In genomic region chr3:100438461-100439002, GRCm38 (mm10) we compare ENCODE assay signal across 9 mouse cellular contexts. TPM values are rescaled to one million over a fixed set of nuclear protein-coding genes. Genes with fewer than 3 reads are reported as not detected.
DNase-seq lines count a peak whose midpoint lies in the region; ATAC-seq and TF ChIP-seq lines count a peak whose summit lies in the region.
"Had no signal": no experiment of that assay in that cellular context is flagged by ENCODE, and none has a peak within 500 bp of the region (broad histone marks: within the 10 kb centered on the region; RNA-seq: fewer than 3 reads in every experiment).

No protein-coding gene starts in this region.

- H3K9me3 ChIP-seq in heart, postnatal 0 days (replicated peaks; ENCODE audit: control insufficient read depth, low read length), result no peaks in the 10 kb centered on the region
- H3K9me3 ChIP-seq: embryonic facial prominence, embryonic 15.5 days had no signal

- H3K4me3 ChIP-seq in heart, postnatal 0 days (ENCODE audit: low read depth, low read length), result no peak overlapping the region
- no peak overlapping the region for H3K4me3 ChIP-seq in gastrocnemius, adult 2 months
- H3K4me3 ChIP-seq: embryonic facial prominence, embryonic 15.5 days had no signal

- H3K9ac ChIP-seq in heart, postnatal 0 days (replicated peaks; ENCODE audit: low read depth, low read length), result no peak overlapping the region
- H3K9ac ChIP-seq: embryonic facial prominence, embryonic 15.5 days had no signal

- TF ChIP-seq CTCF in heart, postnatal 0 days (IDR thresholded peaks at IDR 0.05; ENCODE audit: low read depth), result no peak
- no peak for TF ChIP-seq CTCF in gastrocnemius, adult 2 months (IDR thresholded peaks at IDR 0.05)

- WGBS in heart, postnatal 0 days, result 39% methylated on average over 4 of the region's 4 CpGs

- DNase-seq in heart, postnatal 0 days (ENCODE audit: low spot score), result no peak
- no peak for DNase-seq in heart, adult 8-10 months (ENCODE audit: low spot score)
- DNase-seq in MEL-GATA-1-ER (ENCODE audit: extremely low read depth, low read depth), result peak; percentile 99
- DNase-seq in frontal cortex, postnatal 25 days (ENCODE audit: low spot score in 2 of 2), result no peak
- DNase-seq in frontal cortex, postnatal 14 days (ENCODE audit: low spot score in 2 of 2), result no peak
- no peak for DNase-seq in gastrocnemius, adult 2 months

- H3K4me1 ChIP-seq in heart, postnatal 0 days (ENCODE audit: control insufficient read depth, insufficient read depth), result peaks cover 5% of the 10 kb centered on the region
- H3K4me1 ChIP-seq: embryonic facial prominence, embryonic 15.5 days had no signal

- peak; percentile 39; the same call in 1 of the 2 replicates for ATAC-seq in heart, postnatal 0 days (ENCODE audit: insufficient read depth, low read depth)
- 0 out of 2 replicates have a peak, but pooled peaks have one; percentile 3 for ATAC-seq in granulocyte monocyte progenitor cell, adult 5-6 weeks (replicated peaks; ENCODE audit: poor library complexity, severe bottlenecking)
- peak; percentile 85 for ATAC-seq in megakaryocyte-erythroid progenitor cell, adult 5-6 weeks (replicated peaks; ENCODE audit: low FRiP score, low TSS enrichment, poor library complexity, severe bottlenecking)

- H3K36me3 ChIP-seq in heart, postnatal 0 days (replicated peaks; ENCODE audit: control insufficient read depth, insufficient read depth, low read length), result no peaks in the 10 kb centered on the region
- H3K36me3 ChIP-seq: embryonic facial prominence, embryonic 15.5 days had no signal

- no peak overlapping the region for H3K4me2 ChIP-seq in heart, postnatal 0 days (ENCODE audit: low read depth, low read length)
- H3K4me2 ChIP-seq: embryonic facial prominence, embryonic 15.5 days had no signal

- no peak overlapping the region for H3K27ac ChIP-seq in heart, postnatal 0 days (ENCODE audit: low read depth)
- no peak overlapping the region for H3K27ac ChIP-seq in gastrocnemius, adult 2 months
- H3K27ac ChIP-seq: embryonic facial prominence, embryonic 15.5 days had no signal

- intact Hi-C loops in gastrocnemius, adult 2 months (cut with DNase I), result no loop called here

- TF ChIP-seq EP300 in heart, postnatal 0 days (IDR thresholded peaks at IDR 0.05; ENCODE audit: low read depth), result no peak

- no peaks in the 10 kb centered on the region for H3K27me3 ChIP-seq in heart, postnatal 0 days (ENCODE audit: control insufficient read depth, insufficient read depth, low read length)
- H3K27me3 ChIP-seq: embryonic facial prominence, embryonic 15.5 days had no signal

RNA-seq across cellular contexts. Expression of gene Tent5c, which starts 50.6 kb away (rescaled TPM):
- total RNA-seq in heart, postnatal 0 days (2014; rRNA removed; ENCODE audit: low replicate concordance), result 6.5 and 8.9 TPM in 2 replicates
- polyA plus RNA-seq in heart, postnatal 0 days (2015; fragmentation: Nextera tagmentation; extraction: Ambion mirVana), result 2.3 and 4.2 TPM in 2 replicates
- 10 to 100 TPM in 1 of 4 experiments, 1 to 10 TPM in 3; 6.1 to 30.2 (median 7.6) TPM for total RNA-seq in heart, adult 8-10 months (2022)
- 0.34 TPM in 1 of 2 replicates, not detected in the other for total RNA-seq in granulocyte monocyte progenitor cell, adult 5-6 weeks (2014; fragmentation: Nextera tagmentation)
- 0.36 and 0.47 TPM in 2 replicates for total RNA-seq in granulocyte monocyte progenitor cell, adult 5-6 weeks (2017)
- 6.6 and 7.5 TPM in 2 replicates for total RNA-seq in megakaryocyte-erythroid progenitor cell, adult 5-6 weeks (2014; fragmentation: Nextera tagmentation)
- 3.0 and 13.1 TPM in 2 replicates for total RNA-seq in megakaryocyte-erythroid progenitor cell, adult 5-6 weeks (2017)
- total RNA-seq in gastrocnemius, adult 2 months (2021), result 1 to 10 TPM; 1.2 to 1.3 TPM

Comparison
In these comparisons a context has a peak if more than half of its experiments do, and no peak if none do; other contexts are left out.
1. ATAC-seq: peak in every context shown above with its lines; median percentile 85 in megakaryocyte-erythroid progenitor cell, adult 5-6 weeks; 39 in heart, postnatal 0 days; 3 in granulocyte monocyte progenitor cell, adult 5-6 weeks.